Mouse (Mus musculus): ENCODE results near the gene Dnajc12. TPM values are rescaled to one million over a fixed set of nuclear protein-coding genes. Genes with fewer than 3 reads are reported as not detected.
A peak's percentile ranks its signal among the peaks of the same experiment; 100 is the strongest.
"Not testable (repeated sequence)": the region's sequence is repeated elsewhere in the genome, so short reads cannot be mapped to it uniquely, and the experiment has no call there.

Dnajc12 gene
- total RNA-seq, 2 experiments from 2014 or later: 14.2 to 15.0 TPM

- DNase-seq (ENCODE audit: low spot score in 2 of 2): peak; percentile 100
Measured at GRCm38 (mm10) chr10:63429380-63429779, 47.1 kb downstream of the Dnajc12 start.

- peak; percentile 86 to 89 for DNase-seq (ENCODE audit: low spot score in 2 of 2)
Measured at GRCm38 (mm10) chr10:63429785-63430305, 47.6 kb downstream of the Dnajc12 start, which contains the start of gene Ctnna3. Gene Ctnna3 (plus strand): TSS chr10:63430098.

- no peak for DNase-seq (ENCODE audit: low spot score in 2 of 2)
Measured at GRCm38 (mm10) chr10:63431221-63431736, 49.0 kb downstream of the Dnajc12 start.

GRCm38 (mm10) chr10:63432099-63432498, 49.9 kb downstream of the Dnajc12 start:
- no peak for DNase-seq (ENCODE audit: low spot score in 2 of 2)

GRCm38 (mm10) chr10:63432887-63433286, 50.6 kb downstream of the Dnajc12 start:
- no peak for DNase-seq (ENCODE audit: low spot score in 2 of 2)

GRCm38 (mm10) chr10:63438736-63439262, 56.6 kb downstream of the Dnajc12 start:
- DNase-seq (ENCODE audit: low spot score in 2 of 2): no peak

- no peak for DNase-seq (ENCODE audit: low spot score in 2 of 2)
Measured at GRCm38 (mm10) chr10:63439694-63440228, 57.5 kb downstream of the Dnajc12 start.

GRCm38 (mm10) chr10:63444602-63445387, 62.6 kb downstream of the Dnajc12 start:
- DNase-seq (ENCODE audit: low spot score in 2 of 2): not testable (repeated sequence)

GRCm38 (mm10) chr10:63453926-63454325, 71.7 kb downstream of the Dnajc12 start:
- DNase-seq (ENCODE audit: low spot score in 2 of 2): no peak

GRCm38 (mm10) chr10:63455110-63455878, 73.1 kb downstream of the Dnajc12 start:
- no peak for DNase-seq (ENCODE audit: low spot score in 2 of 2)

- no peak for DNase-seq (ENCODE audit: low spot score in 2 of 2)
Measured at GRCm38 (mm10) chr10:63457292-63458128, 75.3 kb downstream of the Dnajc12 start.

Other genes with a start within 250 kb of the Dnajc12 start
- 1 to 10 TPM; 3.0 to 3.2 TPM for gene Mypn, start 178.5 kb upstream of the Dnajc12 start, total RNA-seq (2021)
- 10 to 100 TPM; 30.3 to 38.1 TPM for gene Herc4, start 138.6 kb upstream of the Dnajc12 start, total RNA-seq (2021)
- 10 to 100 TPM; 11.3 to 12.4 TPM for gene Sirt1, start 739 bp upstream of the Dnajc12 start, total RNA-seq (2021)
- not detected for gene Gm7075, start 39.3 kb downstream of the Dnajc12 start, total RNA-seq (2021)
- 1 to 10 TPM; 1.1 to 1.4 TPM for gene Ctnna3, start 47.7 kb downstream of the Dnajc12 start, total RNA-seq (2021)